Mouse (Mus musculus): Measurements from ENCODE around the gene Flnb. TPM values are rescaled to one million over a fixed set of nuclear protein-coding genes. Genes with fewer than 3 reads are reported as not detected.

Gene Flnb
- total and polyA plus RNA-seq, 2 experiments from 2014 or later, result 4.2 to 32.7 TPM

DNA sequence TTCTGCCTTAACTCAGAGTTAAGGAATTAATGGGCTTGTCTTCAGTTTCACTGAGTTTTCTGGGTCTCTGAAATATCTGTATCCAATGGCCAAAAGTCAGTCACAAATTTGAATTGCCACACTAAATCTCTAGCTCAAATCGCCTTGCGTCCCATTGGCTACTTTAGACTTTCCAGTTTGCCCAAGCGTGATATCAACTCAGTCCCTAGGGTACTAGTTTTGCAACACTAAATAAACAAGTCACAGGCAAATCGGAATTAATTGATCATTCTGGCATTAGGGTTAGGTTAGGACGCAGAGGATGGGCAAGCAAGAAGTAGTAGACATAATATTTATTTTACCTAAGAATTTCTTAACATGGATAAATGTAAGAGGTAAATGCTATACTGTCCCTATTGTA, 182.5 kb downstream of the Flnb start:
- Histone ChIP-seq H3K4me1 (ENCODE audit: insufficient read depth, low read length) (0 out of 2 replicates have a peak, but pooled peaks cover 6% of the 10 kb centered on the region), H3K9ac (replicated peaks; ENCODE audit: low read length) (no peak overlapping the region), H3K4me3 (ENCODE audit: low read length) (no peak overlapping the region), H3K9me3 (ENCODE audit: low read length) (no peaks in the 10 kb centered on the region), H3K36me3 (ENCODE audit: insufficient read depth, low read length) (no peaks in the 10 kb centered on the region), H3K27ac (no peak overlapping the region), H3K4me2 (ENCODE audit: low read depth, low read length) (no peak overlapping the region), H3K27me3 (ENCODE audit: insufficient read depth, low read length) (peaks cover 8% of the 10 kb centered on the region; the same call in 1 of the 2 replicates)
- WGBS, result 90% methylated on average over 5 of the region's 5 CpGs
- ATAC-seq (no peak), DNase-seq (ENCODE audit: low spot score) (no peak)
- no peak for TF ChIP-seq CTCF (IDR thresholded peaks at IDR 0.05; ENCODE audit: low read depth)

Other genes with a start within 250 kb of the Flnb start
- 2.8 and 3.3 TPM in 2 replicates for gene Gm3558, start 249.4 kb upstream of the Flnb start, total RNA-seq (2014; rRNA removed)
- 6.2 and 6.4 TPM in 2 replicates for gene Gm3558, start 249.4 kb upstream of the Flnb start, polyA plus RNA-seq (2015; fragmentation: Nextera tagmentation; extraction: Ambion mirVana)
- gene Gm10338, start 222.4 kb upstream of the Flnb start, total RNA-seq (2014; rRNA removed), result not detected in 2 replicates
- not detected in 2 replicates for gene Gm10338, start 222.4 kb upstream of the Flnb start, polyA plus RNA-seq (2015; fragmentation: Nextera tagmentation; extraction: Ambion mirVana)
- gene Gm10128, start 174.0 kb upstream of the Flnb start, total RNA-seq (2014; rRNA removed), result not detected in 2 replicates
- gene Gm10128, start 174.0 kb upstream of the Flnb start, polyA plus RNA-seq (2015; fragmentation: Nextera tagmentation; extraction: Ambion mirVana), result not detected in 2 replicates
- not detected in 2 replicates for gene Gm26661, start 26.4 kb upstream of the Flnb start, total RNA-seq (2014; rRNA removed)
- 0.94 TPM in 1 of 2 replicates, not detected in the other for gene Gm26661, start 26.4 kb upstream of the Flnb start, polyA plus RNA-seq (2015; fragmentation: Nextera tagmentation; extraction: Ambion mirVana)
- gene Gm45521, start 139.3 kb downstream of the Flnb start, total RNA-seq (2014; rRNA removed), result not detected in 2 replicates
- 0.23 TPM in 1 of 2 replicates, not detected in the other for gene Gm45521, start 139.3 kb downstream of the Flnb start, polyA plus RNA-seq (2015; fragmentation: Nextera tagmentation; extraction: Ambion mirVana)
- not detected in 2 replicates for gene Dnase1l3, start 176.6 kb downstream of the Flnb start, total RNA-seq (2014; rRNA removed)
- 0.05 and 0.09 TPM in 2 replicates for gene Dnase1l3, start 176.6 kb downstream of the Flnb start, polyA plus RNA-seq (2015; fragmentation: Nextera tagmentation; extraction: Ambion mirVana)
- 14.8 and 15.8 TPM in 2 replicates for gene Abhd6, start 184.9 kb downstream of the Flnb start, total RNA-seq (2014; rRNA removed)
- 33.5 and 36.5 TPM in 2 replicates for gene Abhd6, start 184.9 kb downstream of the Flnb start, polyA plus RNA-seq (2015; fragmentation: Nextera tagmentation; extraction: Ambion mirVana)